Mouse (Mus musculus) bone marrow, adult 2 months (tissue): ENCODE data around the gene Sh3rf1.

Source experiments
- CTCF ChIP-seq: fragments of 200-500 bp; IDR thresholded peaks from 2 replicates; pipeline ENCODE4 v1.5.1; 2011; ENCODE audit warnings: low read length, control low read depth; ENCODE audit not compliant: control insufficient read depth, insufficient read depth
- POLR2A ChIP-seq: fragments of 200-500 bp; IDR thresholded peaks from 2 replicates; pipeline ENCODE4 v1.6.1; 2011; ENCODE audit warnings: low read depth, mild to moderate bottlenecking, control low read depth, low read length, borderline replicate concordance; ENCODE audit not compliant: control insufficient read depth

GRCm38 (mm10) chr8:61229511-61230195, 6.0 kb downstream of the Sh3rf1 start:
- TF ChIP-seq CTCF = no peak
- TF ChIP-seq POLR2A = no peak
